Mouse (Mus musculus) forebrain, embryonic 13.5 days (tissue): Measurements from ENCODE around the gene Hes7. TPM values are rescaled to one million over a fixed set of nuclear protein-coding genes. Genes with fewer than 3 reads are reported as not detected.
A peak's percentile ranks its signal among the peaks of the same experiment; 100 is the strongest.
"Not testable (repeated sequence)": the region's sequence is repeated elsewhere in the genome, so short reads cannot be mapped to it uniquely, and the experiment has no call there.

ENCODE experiments used
- ATAC-seq: fragments of 200-750 bp; cut with Nextera tagmentation; 2 replicates; pipeline ENCODE4 v1.8.0; 2017
- H3K27ac ChIP-seq: fragments of 300-500 bp; sonication (generic); 2 replicates; pipeline ENCODE4 v1.5.1; 2015; ENCODE audit warnings: inconsistent platforms, mild to moderate bottlenecking, moderate library complexity
- H3K27me3 ChIP-seq: fragments of 300-500 bp; sonication (generic); 2 replicates; pipeline ENCODE4 v1.6.1; 2015; ENCODE audit warnings: mild to moderate bottlenecking, inconsistent platforms
- H3K36me3 ChIP-seq: fragments of 300-500 bp; sonication (generic); 2 replicates; pipeline ENCODE4 v1.6.1; 2015; ENCODE audit warnings: mild to moderate bottlenecking, inconsistent platforms; ENCODE audit not compliant: poor library complexity, severe bottlenecking
- H3K4me1 ChIP-seq: fragments of 300-500 bp; sonication (generic); 2 replicates; pipeline ENCODE4 v1.6.1; 2015; ENCODE audit warnings: inconsistent platforms
- H3K4me2 ChIP-seq: fragments of 300-500 bp; sonication (generic); 2 replicates; pipeline ENCODE4 v1.6.1; 2015; ENCODE audit warnings: inconsistent platforms, mild to moderate bottlenecking, moderate library complexity
- H3K4me3 ChIP-seq: fragments of 300-500 bp; sonication (generic); 2 replicates; pipeline ENCODE4 v1.5.1; 2015; ENCODE audit warnings: mild to moderate bottlenecking, inconsistent platforms
- H3K9ac ChIP-seq: fragments of 300-500 bp; sonication (generic); 2 replicates; pipeline ENCODE4 v1.6.1; 2015; ENCODE audit warnings: mild to moderate bottlenecking, inconsistent platforms
- H3K9me3 ChIP-seq: fragments of 300-500 bp; sonication (generic); replicated peaks from 2 replicates; pipeline ENCODE4 v1.6.1; 2016; ENCODE audit warnings: inconsistent platforms
- WGBS: fragments of 180-500 bp; shearing (Covaris S2); methylation state at CpG from one replicate; pipeline ENCODE4 v1.1.7; 2015; 5-methylcytosine and 5-hydroxymethylcytosine counted together
- polyA plus RNA-seq: library from polyadenylated mRNA; unstranded; fragments of >200 nt; fragmentation: Nextera tagmentation; extraction: Ambion mirVana; gene quantifications from 2 replicates; pipeline ENCODE4 v1.2.1, GENCODE M21; 2015

Gene Hes7
- polyA plus RNA-seq, 1 experiment from 2014 or later, result 0.12 TPM

DNA sequence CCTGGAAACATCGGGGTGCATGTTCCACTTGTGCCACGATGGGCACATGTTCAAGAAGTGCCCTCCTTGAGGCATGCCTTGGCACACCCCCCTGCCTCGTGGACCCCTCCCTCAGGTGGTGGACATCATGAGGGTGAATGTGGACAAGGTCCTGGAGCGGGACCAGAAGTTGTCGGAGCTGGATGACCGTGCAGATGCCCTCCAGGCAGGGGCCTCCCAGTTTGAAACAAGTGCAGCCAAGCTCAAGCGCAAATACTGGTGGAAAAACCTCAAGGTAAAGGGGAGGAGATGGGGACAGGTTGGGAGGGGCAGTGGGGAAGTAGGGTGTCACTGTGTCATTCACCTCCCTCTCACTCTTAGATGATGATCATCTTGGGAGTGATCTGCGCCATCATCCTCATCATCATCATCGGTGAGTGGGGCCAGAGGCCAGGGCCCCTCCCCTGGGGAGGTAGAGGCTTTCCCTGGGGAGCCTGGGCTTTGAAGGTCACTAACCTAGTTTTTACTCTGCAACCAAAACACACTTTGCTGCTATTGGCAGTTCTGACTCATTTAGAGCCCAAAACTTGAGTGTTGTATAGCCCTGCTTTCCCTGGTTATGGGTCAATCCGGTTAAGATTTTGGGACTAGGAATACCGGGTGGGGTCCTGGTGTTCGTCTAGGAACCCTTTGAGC lies 30.5 kb upstream of the Hes7 start:
- Histone ChIP-seq H3K4me1 (peaks cover 34% of the 10 kb centered on the region), H3K4me3 (peak overlapping the region; percentile 99), H3K36me3 (peaks cover 26% of the 10 kb centered on the region), H3K27me3 (no peaks in the 10 kb centered on the region), H3K9ac (peak overlapping the region; percentile 99), H3K4me2 (peak overlapping the region; percentile 99), H3K9me3 (no peaks in the 10 kb centered on the region), H3K27ac (no peak overlapping the region; the same call in 1 of the 2 replicates)
- no peak for ATAC-seq
- 88% methylated on average over 12 of the region's 12 CpGs for WGBS

DNA sequence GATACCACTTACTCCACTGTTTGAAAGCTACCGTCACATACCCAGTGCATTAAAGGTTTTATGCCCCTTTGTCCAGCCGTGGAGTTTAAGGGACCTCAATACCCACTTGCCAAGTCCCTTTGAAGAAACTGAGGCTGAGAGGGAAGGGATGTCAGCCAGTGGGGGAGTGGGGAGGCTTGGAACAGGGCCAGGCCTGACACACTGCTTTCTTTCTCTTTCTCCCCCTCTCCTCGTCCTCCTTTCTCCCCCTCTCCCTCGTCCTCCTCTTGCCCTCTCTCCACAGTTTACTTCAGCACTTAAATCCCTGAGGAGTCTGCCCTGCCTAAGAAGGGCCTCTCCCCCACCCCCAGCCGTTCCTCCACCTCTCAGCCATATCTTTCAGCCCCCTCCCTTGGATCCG lies 29.8 kb upstream of the Hes7 start:
- Histone ChIP-seq H3K4me1 (peaks cover 36% of the 10 kb centered on the region), H3K4me2 (peak overlapping the region; percentile 99), H3K9ac (peak overlapping the region; percentile 99)

DNA sequence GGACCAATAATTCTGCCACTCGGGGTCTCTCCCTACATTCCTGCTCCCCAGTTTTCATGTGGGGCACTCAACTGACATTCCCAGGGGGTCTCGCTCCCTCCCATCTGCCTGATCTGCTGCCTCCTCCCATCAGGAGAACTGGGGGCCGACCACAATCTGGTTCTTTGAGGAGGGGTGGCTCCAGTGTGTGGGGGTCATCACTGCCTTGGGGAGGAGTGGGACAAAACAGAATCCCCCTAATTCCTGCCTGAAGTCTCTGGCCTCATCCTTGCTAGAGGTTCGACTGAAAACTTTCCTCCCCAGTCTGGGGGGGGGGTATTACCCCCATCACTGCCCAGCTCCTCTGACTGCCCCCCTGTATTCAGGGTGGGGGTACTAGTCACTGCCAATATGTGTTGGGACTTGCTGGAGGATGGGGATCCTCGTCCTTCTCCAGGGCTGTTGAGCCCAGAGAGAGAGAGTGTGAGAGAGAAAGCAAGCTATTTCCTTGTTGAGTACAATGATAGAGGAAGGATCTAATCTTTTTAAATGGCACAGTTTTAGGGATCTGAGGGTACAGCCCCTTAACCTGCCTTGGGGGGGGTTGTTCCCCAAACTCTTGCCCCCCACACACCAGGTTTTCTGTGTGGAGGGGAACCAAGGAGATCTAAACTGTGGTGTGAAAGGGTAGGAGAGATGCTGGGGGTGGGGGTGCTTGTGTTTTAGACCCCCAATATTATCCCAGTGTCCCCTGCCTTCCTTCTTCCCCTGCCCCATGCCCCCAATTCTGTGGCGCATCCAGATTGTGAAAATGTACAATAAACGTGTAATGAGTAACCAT lies 28.4 kb upstream of the Hes7 start:
- Histone ChIP-seq H3K9ac (no peak overlapping the region), H3K4me3 (no peak overlapping the region), H3K27me3 (no peaks in the 10 kb centered on the region), H3K27ac (no peak overlapping the region), H3K36me3 (peaks cover 26% of the 10 kb centered on the region), H3K9me3 (no peaks in the 10 kb centered on the region), H3K4me1 (peaks cover 50% of the 10 kb centered on the region), H3K4me2 (no peak overlapping the region)
- ATAC-seq, result no peak
- 66% methylated on average over 7 of the region's 7 CpGs for WGBS

More for the DNA sequence above, 29.8 kb upstream of the Hes7 start:
- Histone ChIP-seq H3K9me3 (no peaks in the 10 kb centered on the region), H3K27me3 (no peaks in the 10 kb centered on the region), H3K4me3 (no peak overlapping the region), H3K27ac (no peak overlapping the region; the same call in none of the 2 replicates), H3K36me3 (peaks cover 26% of the 10 kb centered on the region)
- WGBS, result 64% methylated on average over 5 of the region's 6 CpGs
- no peak for ATAC-seq

DNA sequence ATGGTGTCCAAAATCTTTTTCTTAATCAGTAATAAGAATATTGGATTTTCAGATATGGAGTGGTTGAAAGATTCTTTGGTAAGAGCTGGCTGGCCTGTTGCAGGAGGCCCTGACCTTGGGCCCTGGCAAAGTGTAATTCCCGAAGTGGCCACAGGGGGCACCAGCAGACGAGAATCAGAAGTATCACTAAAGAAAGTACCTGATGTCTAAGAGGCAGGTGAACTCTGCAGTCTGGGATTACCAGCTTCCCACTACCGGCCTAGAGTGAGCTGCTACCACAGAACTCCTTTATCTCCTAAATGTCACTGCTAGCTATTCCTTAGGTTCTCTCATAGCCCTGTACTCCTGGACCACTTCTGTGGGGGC lies 27.8 kb upstream of the Hes7 start:
- Histone ChIP-seq H3K4me1 (peaks cover 54% of the 10 kb centered on the region), H3K9ac (no peak overlapping the region), H3K9me3 (no peaks in the 10 kb centered on the region), H3K4me2 (no peak overlapping the region), H3K27ac (no peak overlapping the region), H3K36me3 (peaks cover 26% of the 10 kb centered on the region), H3K4me3 (no peak overlapping the region), H3K27me3 (no peaks in the 10 kb centered on the region)
- ATAC-seq, result no peak
- WGBS, result 2% methylated on average over 3 of the region's 3 CpGs

DNA sequence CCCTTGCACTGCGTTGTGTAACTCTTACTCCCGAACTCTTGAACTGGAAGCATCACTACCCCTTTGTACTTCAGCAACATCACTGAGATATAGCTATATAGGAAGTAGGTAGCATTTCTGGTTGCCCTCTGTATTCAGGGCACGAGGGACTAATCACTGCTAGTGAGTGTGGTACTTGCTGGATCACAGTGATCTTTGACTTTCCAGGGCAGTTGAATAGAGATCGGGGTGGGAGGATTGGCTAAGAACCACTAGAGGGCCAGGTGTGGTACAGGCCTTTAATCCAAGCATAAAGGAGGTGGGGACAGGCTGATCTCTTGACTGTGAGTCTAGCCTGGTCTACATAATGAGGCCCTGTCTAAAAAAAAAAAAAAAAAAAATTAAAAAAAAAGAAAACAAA lies 27.3 kb upstream of the Hes7 start:
- H3K27me3 ChIP-seq, result no peaks in the 10 kb centered on the region
- no peak overlapping the region for H3K4me3 ChIP-seq
- H3K9me3 ChIP-seq, result no peaks in the 10 kb centered on the region
- peaks cover 26% of the 10 kb centered on the region for H3K36me3 ChIP-seq
- WGBS, result 91% methylated on average over 4 of the region's 4 CpGs
- H3K9ac ChIP-seq, result no peak overlapping the region
- no peak overlapping the region for H3K27ac ChIP-seq
- H3K4me1 ChIP-seq, result peaks cover 58% of the 10 kb centered on the region
- ATAC-seq, result no peak
- no peak overlapping the region for H3K4me2 ChIP-seq

DNA sequence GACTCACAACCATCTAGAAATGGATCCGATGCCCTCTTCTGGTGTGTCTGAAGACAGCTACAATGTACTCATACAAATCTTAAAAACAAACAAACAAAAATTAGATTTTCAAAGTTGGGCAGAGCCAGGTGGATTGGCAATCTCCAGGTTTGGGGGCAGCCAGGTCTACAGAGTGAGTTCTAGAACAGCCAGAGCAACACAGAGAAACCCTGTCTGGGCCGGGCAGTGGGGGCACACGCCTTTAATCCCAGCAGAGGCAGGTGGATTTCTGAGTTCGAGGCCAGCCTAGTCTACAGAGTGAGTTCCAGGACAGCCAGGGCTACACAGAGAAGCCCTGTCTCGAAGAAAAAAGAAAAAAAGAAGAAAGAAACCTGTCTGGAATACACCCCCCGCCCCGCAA lies 26.3 kb upstream of the Hes7 start:
- H3K9me3 ChIP-seq, H3K4me3 ChIP-seq, H3K4me2 ChIP-seq, ATAC-seq, H3K9ac ChIP-seq, H3K27me3 ChIP-seq, H3K27ac ChIP-seq: not testable (repeated sequence)
- H3K36me3 ChIP-seq, result peaks cover 26% of the 10 kb centered on the region
- peaks cover 65% of the 10 kb centered on the region for H3K4me1 ChIP-seq
- WGBS, result 88% methylated on average over 7 of the region's 7 CpGs

DNA sequence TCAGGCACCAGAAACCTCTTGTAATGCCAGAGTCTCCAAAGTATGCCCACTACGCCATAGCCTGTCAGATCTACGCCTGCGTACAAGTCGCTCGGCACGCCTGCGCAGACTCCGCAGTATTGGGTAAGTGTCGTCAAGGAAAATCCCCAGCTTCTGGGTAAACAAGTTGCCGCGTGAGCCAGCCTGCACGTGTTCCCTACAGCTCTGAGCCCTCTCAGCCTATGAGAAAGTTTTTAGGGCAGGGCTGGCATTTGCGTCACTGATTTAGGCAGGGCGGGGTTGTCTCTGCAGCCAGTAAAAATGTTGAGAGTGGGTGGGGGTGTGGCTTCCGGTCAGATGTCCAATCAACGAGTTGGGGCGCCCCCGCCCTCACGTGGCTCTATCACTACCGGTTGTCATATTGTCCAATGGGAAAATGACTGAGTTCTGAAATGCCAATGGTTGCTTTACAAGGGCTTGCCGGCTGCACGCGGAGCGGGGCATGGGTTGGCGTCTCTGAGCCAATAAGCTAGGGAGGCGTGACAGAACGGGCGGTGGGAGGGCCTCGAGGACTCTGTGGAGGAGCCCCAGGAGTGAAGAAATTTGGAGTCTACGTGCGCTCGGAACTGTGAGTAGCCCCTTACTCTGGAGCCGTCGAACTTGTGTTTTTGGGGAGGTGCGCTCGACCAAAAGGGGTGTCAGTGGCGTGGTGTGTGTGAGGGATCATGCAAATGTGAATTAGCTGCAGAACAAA lies 25.3 kb upstream of the Hes7 start, which contains the start of gene Per1:
TSS of gene Per1 (plus strand) at position 521 of the 733 bp plus-strand sequence.
- H3K27ac ChIP-seq, result peak within 1 kb of the TSS; percentile 75
- peaks cover 64% of the 10 kb centered on the region for H3K4me1 ChIP-seq
- H3K27me3 ChIP-seq, result no peaks in the 10 kb centered on the region
- ATAC-seq, result peak; percentile 95
- under 1% methylated on average over 37 of the region's 37 CpGs for WGBS
- H3K9ac ChIP-seq, result peak within 1 kb of the TSS; percentile 53
- no peaks in the 10 kb centered on the region for H3K9me3 ChIP-seq
- H3K36me3 ChIP-seq, result peaks cover 22% of the 10 kb centered on the region
- peak within 1 kb of the TSS; percentile 93 for H3K4me2 ChIP-seq
- H3K4me3 ChIP-seq, result peak within 1 kb of the TSS; percentile 43

DNA sequence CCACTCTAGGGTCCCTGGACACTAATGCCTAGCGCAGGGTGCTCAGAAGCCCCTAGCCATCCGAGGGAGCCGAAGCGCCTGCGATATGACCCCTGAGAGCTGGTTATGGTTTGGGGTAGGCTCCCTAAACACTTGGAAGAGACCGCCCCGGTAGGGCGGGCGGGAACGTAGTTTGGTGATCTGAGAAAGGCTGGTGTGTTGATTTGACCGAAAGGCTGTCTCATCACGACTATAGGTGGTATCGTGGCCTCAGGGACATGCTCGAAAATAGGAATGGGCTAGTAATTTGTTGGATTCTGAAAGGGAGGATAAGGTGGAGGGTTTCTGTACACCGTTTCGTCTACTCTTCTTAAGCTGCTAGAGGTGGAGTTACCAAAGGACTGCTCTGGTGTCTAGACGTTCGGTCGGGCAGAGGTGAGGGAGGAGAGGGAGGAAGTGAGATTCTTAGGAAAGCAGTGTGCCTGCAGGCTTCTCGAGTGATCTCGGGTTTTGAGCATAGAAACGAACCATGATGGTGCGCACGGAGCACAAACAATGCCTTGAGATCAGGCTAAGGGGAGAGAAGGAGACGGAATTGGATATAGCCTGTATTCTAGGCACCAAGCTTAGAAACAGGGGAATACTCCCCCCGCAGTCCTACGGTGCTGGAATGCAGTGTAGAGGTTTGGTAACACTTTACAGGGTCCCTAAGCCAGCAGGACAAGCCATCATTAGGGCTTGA lies 24.5 kb upstream of the Hes7 start:
- Histone ChIP-seq H3K9ac (peak overlapping the region; percentile 53), H3K36me3 (peaks cover 18% of the 10 kb centered on the region; the same call in 1 of the 2 replicates), H3K27me3 (no peaks in the 10 kb centered on the region), H3K4me2 (peak overlapping the region; percentile 93), H3K27ac (peak overlapping the region; percentile 54; the same call in 1 of the 2 replicates), H3K4me3 (peak overlapping the region; percentile 43), H3K4me1 (peaks cover 64% of the 10 kb centered on the region), H3K9me3 (no peaks in the 10 kb centered on the region)
- no peak for ATAC-seq
- WGBS, result 2% methylated on average over 27 of the region's 27 CpGs

DNA sequence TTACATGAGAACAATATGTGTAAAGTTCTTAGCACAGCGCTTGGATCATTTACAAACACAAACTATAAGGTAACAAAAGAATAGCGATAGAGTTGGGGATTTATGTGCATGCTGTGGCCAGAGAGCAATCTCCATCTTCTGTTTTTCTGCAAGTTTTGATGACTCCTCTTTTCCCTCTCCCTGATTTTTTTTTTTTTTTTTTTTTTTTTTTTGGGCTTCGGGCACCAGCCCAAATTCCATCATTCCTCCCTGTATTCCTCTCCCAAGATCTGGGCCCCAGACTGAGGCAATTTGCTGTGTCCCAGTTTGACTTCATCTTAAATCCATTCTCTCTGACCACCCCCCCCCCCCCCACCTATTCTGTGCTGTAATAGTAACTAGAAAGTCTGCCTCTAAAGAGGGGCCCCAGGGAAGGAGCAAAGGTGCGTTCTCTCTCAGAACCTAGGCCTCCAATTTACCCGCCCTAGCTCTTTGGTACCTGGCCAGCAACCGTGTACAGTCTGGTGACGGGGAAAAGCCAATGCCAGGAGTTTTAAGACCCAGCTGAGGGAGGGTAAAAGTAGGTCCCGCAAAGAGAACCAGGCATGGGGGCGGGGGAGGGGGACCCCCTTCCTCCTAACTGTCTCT lies 23.7 kb upstream of the Hes7 start:
- Histone ChIP-seq H3K27ac (peak overlapping the region; percentile 91), H3K27me3 (no peaks in the 10 kb centered on the region), H3K4me1 (peaks cover 65% of the 10 kb centered on the region), H3K9me3 (no peaks in the 10 kb centered on the region), H3K36me3 (peaks cover 19% of the 10 kb centered on the region), H3K4me2 (peak overlapping the region; percentile 93), H3K4me3 (peak overlapping the region; percentile 43), H3K9ac (peak overlapping the region; percentile 58)
- no peak for ATAC-seq
- 14% methylated on average over 9 of the region's 9 CpGs for WGBS

DNA sequence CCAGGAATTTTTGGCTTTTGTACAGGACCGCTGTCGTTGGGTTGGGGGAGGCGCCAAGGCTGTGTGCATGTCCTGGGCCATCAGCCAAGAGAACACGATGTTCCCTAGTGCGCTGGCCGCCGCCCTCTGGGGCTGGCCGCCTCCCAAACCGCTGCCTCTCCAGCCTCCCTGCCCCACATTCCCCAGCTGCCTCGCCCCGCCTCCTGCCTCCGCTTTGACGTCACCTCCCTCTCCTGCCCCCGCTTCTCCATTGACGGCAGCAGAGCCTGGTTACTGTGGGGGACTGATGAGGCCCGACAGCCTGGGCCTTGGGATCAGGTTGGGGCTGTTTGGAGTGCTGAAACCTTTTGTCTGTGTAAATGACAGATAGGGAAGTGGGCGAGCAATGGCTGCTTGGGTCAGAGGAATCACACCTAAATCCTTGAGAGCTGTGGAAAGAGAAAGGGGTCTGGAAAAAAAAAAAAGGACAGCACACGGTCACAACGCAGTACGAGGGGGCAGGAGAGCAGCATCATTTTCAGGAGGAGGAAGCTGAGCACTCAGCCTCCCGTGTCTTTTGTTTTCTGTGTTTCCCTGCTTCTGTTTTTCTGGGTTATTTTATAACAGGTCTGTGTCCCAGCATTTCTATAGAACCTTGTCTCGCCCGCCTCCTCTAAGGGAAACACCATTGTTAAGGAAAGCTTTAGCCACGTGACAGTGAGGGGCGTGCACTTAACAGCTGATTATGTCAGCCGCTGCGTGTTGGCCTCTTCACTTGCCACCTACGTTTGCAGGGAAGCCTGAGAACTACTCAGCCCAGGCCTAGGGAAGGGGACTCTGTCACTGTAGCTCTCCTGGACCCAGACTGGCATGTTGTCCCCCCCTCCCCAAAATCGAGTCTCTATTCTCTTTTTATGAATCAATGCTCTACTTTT lies 23.0 kb upstream of the Hes7 start:
- 2% methylated on average over 29 of the region's 29 CpGs for WGBS
- no peak; the same call in 1 of the 2 replicates for ATAC-seq

More for the DNA sequence above, 23.0 kb upstream of the Hes7 start:
- H3K27ac ChIP-seq, result peak overlapping the region; percentile 91
- peak overlapping the region; percentile 58 for H3K9ac ChIP-seq
- peak overlapping the region; percentile 30 for H3K4me3 ChIP-seq
- H3K36me3 ChIP-seq, result peaks cover 24% of the 10 kb centered on the region
- no peaks in the 10 kb centered on the region for H3K27me3 ChIP-seq
- peak overlapping the region; percentile 93 for H3K4me2 ChIP-seq
- H3K4me1 ChIP-seq, result peaks cover 65% of the 10 kb centered on the region
- H3K9me3 ChIP-seq, result no peaks in the 10 kb centered on the region
